Mouse (Mus musculus): ENCODE measurements at regions not wholly inside any gene's neighbourhood (a gene's known extent, or its start where the extent isn't known, plus 50 kb on each side); places are given as distances from the start of the nearest gene placed in this dataset.

- ATAC-seq (replicated peaks in 1 of 2; ENCODE audit: insufficient read depth in 1 of 2, low FRiP score in 2 of 2, low TSS enrichment in 1 of 2, low read depth in 1 of 2, poor library complexity in 2 of 2, severe bottlenecking in 2 of 2), result no peak
Measured at GRCm38 (mm10) chr10:118765051-118765450, 105.0 kb downstream of the Dyrk2 start.

- ATAC-seq (replicated peaks in 1 of 2; ENCODE audit: insufficient read depth in 1 of 2, low FRiP score in 2 of 2, low TSS enrichment in 1 of 2, low read depth in 1 of 2, poor library complexity in 2 of 2, severe bottlenecking in 2 of 2), result peak; percentile 84 to 88
Measured at GRCm38 (mm10) chr10:118765544-118766441, 104.2 kb downstream of the Dyrk2 start.

- no peak for ATAC-seq (replicated peaks in 1 of 2; ENCODE audit: insufficient read depth in 1 of 2, low FRiP score in 2 of 2, low TSS enrichment in 1 of 2, low read depth in 1 of 2, poor library complexity in 2 of 2, severe bottlenecking in 2 of 2)
Measured at GRCm38 (mm10) chr10:118766826-118767225, 103.2 kb downstream of the Dyrk2 start.

- no peak for ATAC-seq (replicated peaks in 1 of 2; ENCODE audit: insufficient read depth in 1 of 2, low FRiP score in 2 of 2, low TSS enrichment in 1 of 2, low read depth in 1 of 2, poor library complexity in 2 of 2, severe bottlenecking in 2 of 2)
Measured at GRCm38 (mm10) chr10:118769751-118770150, 100.3 kb downstream of the Dyrk2 start.

DNA sequence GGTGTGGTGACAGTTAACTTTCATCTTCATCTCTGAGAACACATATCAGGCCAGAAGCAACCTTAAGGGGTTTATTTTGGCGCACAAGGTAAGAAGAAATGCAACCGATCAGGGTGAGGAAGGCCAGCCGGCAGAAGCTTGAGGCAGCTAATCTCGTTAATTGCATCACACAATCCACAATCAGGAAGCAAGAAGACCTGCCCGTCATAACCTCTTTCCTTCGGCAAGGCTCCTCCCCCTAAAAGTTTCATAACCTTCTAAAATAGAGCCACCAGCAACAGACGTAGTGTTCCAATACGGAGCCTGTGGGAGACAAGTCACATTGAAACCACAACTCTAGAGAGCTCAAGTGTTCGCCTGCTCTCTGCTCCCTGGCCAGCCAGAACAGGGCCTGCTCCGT lies 91.4 kb downstream of the Dyrk2 start:
- peak in 1 of 2 experiments; percentile 65; a peak in 2 of 4 replicates for ATAC-seq (replicated peaks in 1 of 2; ENCODE audit: insufficient read depth in 1 of 2, low FRiP score in 2 of 2, low TSS enrichment in 1 of 2, low read depth in 1 of 2, poor library complexity in 2 of 2, severe bottlenecking in 2 of 2)

- peak; percentile 44 to 53; a peak in 2 of 4 replicates for ATAC-seq (replicated peaks in 1 of 2; ENCODE audit: insufficient read depth in 1 of 2, low FRiP score in 2 of 2, low TSS enrichment in 1 of 2, low read depth in 1 of 2, poor library complexity in 2 of 2, severe bottlenecking in 2 of 2)
Measured at GRCm38 (mm10) chr10:118780831-118781569, 89.0 kb downstream of the Dyrk2 start.

DNA sequence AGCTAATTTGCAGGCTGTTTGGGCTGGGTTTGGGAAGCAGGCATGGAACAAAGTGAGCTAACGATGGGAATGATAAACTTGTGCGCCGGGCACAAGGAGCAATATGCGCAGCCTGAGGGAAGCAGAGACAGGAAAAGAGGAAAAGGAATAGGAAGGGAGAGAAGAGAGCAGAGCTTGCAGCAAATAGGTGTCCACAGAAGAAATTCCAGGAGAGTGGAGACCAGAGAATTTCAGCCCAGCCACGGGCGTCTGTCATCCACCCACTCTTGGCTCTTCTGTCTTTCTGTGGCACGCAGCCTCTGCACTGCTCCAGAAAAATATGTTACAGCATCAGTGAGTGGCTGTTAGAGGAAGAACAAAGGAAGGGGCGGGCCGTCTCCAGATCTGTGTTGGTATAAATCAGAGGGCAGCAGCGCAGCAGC lies 88.2 kb downstream of the Dyrk2 start:
- ATAC-seq (replicated peaks in 1 of 2; ENCODE audit: insufficient read depth in 1 of 2, low FRiP score in 2 of 2, low TSS enrichment in 1 of 2, low read depth in 1 of 2, poor library complexity in 2 of 2, severe bottlenecking in 2 of 2), result peak; percentile 59 to 82; a peak in 3 of 4 replicates

- no peak for ATAC-seq (replicated peaks in 1 of 2; ENCODE audit: insufficient read depth in 1 of 2, low FRiP score in 2 of 2, low TSS enrichment in 1 of 2, low read depth in 1 of 2, poor library complexity in 2 of 2, severe bottlenecking in 2 of 2)
Measured at GRCm38 (mm10) chr10:118782646-118783045, 87.4 kb downstream of the Dyrk2 start.

DNA sequence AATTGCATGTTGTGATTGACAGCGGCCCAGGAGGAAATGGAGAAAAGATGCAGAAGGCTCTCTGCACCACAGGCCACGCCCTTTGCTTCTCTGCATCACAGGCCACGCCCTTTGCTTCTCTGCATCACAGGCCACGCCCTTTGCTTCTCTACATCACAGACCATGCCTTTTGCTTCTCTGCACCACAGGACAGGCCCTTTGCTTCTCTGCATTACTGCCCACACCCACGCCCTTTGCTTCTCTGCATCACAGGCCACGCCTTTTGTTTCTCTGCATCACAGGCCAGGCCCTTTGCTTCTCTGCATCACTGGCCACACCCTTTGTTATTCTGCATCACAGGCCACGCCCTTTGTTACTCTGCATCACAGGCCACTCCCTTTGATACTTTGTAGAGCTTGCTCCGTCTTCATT lies 82.7 kb downstream of the Dyrk2 start:
- ATAC-seq (replicated peaks in 1 of 2; ENCODE audit: insufficient read depth in 1 of 2, low FRiP score in 2 of 2, low TSS enrichment in 1 of 2, low read depth in 1 of 2, poor library complexity in 2 of 2, severe bottlenecking in 2 of 2), result 0 out of 4 replicates have a peak, but pooled peaks of 1 of the 2 experiments have one; percentile 21

GRCm38 (mm10) chr10:118792352-118793100 lies 77.5 kb downstream of the Dyrk2 start:
- ATAC-seq (replicated peaks in 1 of 2; ENCODE audit: insufficient read depth in 1 of 2, low FRiP score in 2 of 2, low TSS enrichment in 1 of 2, low read depth in 1 of 2, poor library complexity in 2 of 2, severe bottlenecking in 2 of 2), result no peak

DNA sequence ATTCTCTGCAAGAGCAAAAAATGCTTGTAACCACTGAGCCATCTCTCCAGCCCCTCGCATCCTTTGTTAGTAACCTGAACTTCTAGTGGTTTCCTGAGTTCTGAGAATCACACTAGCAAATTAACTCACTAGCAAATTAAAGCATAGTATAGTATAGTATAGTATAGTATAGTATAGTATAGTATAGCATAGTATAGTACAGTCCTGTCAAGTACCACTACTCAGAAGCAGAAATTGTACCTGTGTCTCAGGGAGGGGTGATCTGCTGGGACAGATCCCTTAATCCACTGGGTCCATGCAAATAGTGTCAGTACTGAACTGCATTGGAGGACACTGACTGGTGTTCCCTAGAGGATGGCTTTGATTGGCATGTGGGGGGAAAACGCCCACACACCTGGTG lies 76.2 kb downstream of the Dyrk2 start:
- ATAC-seq (replicated peaks in 1 of 2; ENCODE audit: insufficient read depth in 1 of 2, low FRiP score in 2 of 2, low TSS enrichment in 1 of 2, low read depth in 1 of 2, poor library complexity in 2 of 2, severe bottlenecking in 2 of 2), result no peak

DNA sequence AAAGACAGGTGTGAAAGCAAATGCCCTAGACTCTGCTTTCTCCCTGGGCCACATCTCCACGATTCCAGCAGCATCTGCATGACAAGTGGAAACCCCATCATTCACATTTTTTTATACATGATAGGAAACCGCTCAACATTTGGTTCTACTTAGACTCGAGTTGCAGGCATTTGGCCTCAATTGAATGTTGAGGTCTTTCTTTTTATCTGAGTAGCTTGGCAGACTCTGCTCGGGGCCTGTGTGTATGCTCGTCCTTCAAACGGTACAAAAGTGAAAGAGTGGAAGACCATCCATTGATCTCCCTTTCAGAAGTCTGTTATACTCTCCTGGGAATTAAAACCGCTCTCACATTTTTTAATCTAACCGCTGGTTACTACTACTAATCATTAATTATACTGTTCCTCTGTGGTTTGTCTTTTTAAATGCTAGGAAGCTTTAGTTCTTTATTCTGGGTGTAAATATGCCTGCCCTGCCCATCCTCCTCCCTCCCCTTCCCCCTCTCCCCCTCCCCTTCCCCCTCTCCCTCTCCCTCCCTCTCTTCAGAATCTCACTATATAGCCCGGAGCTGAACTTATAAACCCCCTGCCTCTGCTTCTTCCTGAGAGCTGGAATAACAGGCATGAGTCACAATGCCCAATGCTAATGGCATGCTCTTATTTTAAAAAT lies 75.5 kb downstream of the Dyrk2 start:
- no peak for ATAC-seq (replicated peaks in 1 of 2; ENCODE audit: insufficient read depth in 1 of 2, low FRiP score in 2 of 2, low TSS enrichment in 1 of 2, low read depth in 1 of 2, poor library complexity in 2 of 2, severe bottlenecking in 2 of 2)

- no peak for ATAC-seq (replicated peaks in 1 of 2; ENCODE audit: insufficient read depth in 1 of 2, low FRiP score in 2 of 2, low TSS enrichment in 1 of 2, low read depth in 1 of 2, poor library complexity in 2 of 2, severe bottlenecking in 2 of 2)
Measured at GRCm38 (mm10) chr10:118795061-118795407, 75.0 kb downstream of the Dyrk2 start.

- peak; percentile 36 to 55; a peak in 3 of 4 replicates for ATAC-seq (replicated peaks in 1 of 2; ENCODE audit: insufficient read depth in 1 of 2, low FRiP score in 2 of 2, low TSS enrichment in 1 of 2, low read depth in 1 of 2, poor library complexity in 2 of 2, severe bottlenecking in 2 of 2)
Measured at GRCm38 (mm10) chr10:118796512-118796911, 73.5 kb downstream of the Dyrk2 start.

GRCm38 (mm10) chr10:118797256-118797655 lies 72.8 kb downstream of the Dyrk2 start:
- ATAC-seq (replicated peaks in 1 of 2; ENCODE audit: insufficient read depth in 1 of 2, low FRiP score in 2 of 2, low TSS enrichment in 1 of 2, low read depth in 1 of 2, poor library complexity in 2 of 2, severe bottlenecking in 2 of 2), result no peak

- no peak for ATAC-seq (replicated peaks in 1 of 2; ENCODE audit: insufficient read depth in 1 of 2, low FRiP score in 2 of 2, low TSS enrichment in 1 of 2, low read depth in 1 of 2, poor library complexity in 2 of 2, severe bottlenecking in 2 of 2)
Measured at GRCm38 (mm10) chr10:118799767-118800166, 70.2 kb downstream of the Dyrk2 start.

DNA sequence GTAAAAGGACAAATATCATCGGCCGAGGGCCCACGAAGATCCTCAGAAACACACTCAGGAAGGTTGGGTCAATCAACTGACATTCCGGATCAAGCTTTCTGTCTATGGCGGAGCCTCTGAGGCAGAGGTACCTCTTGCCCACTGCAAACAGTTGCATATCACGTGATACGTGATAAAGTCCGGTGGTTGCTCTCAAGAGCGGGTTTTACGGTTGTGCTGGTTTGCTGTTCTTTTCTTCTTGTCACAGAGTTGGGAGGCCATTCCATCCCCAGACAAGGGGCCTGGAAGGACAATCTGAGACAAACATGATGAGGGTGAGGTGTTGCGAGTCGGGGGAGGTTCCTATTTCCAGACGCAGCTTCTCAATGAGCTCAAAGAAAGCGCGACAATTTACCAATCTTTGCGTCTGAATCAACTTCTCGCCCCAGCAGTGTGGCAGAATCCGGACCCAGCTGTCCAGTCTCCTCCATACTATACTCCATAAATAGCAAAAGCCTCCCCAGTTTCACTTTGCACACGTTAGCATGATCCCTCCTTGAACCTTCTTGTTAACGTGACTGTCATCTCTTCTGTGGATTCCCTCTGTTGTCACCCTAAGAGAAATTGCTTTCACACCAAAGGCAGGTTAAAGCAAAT lies 66.0 kb downstream of the Dyrk2 start:
- no peak; a peak in 1 of 4 replicates for ATAC-seq (replicated peaks in 1 of 2; ENCODE audit: insufficient read depth in 1 of 2, low FRiP score in 2 of 2, low TSS enrichment in 1 of 2, low read depth in 1 of 2, poor library complexity in 2 of 2, severe bottlenecking in 2 of 2)

All from hematopoietic stem cell, adult 5-6 weeks (primary cell).